Mouse (Mus musculus) small intestine, adult 10 weeks (tissue): ENCODE results near the gene Mef2d. TPM values are rescaled to one million over a fixed set of nuclear protein-coding genes. Genes with fewer than 3 reads are reported as not detected.

ENCODE experiments used
- polyA plus RNA-seq: library from polyadenylated mRNA; stranded (reverse); fragments of 350-450 nt; fragmentation: Illumina TruSeq; extraction: RNeasy Lipid Tissue Mini Kit (QIAGEN cat#74804); gene quantifications from one replicate; pipeline ENCODE4 v1.2.3, GENCODE M21; 2014; ENCODE audit warnings: low replicate concordance

Gene Mef2d
- 7.2 TPM for polyA plus RNA-seq

DNA sequence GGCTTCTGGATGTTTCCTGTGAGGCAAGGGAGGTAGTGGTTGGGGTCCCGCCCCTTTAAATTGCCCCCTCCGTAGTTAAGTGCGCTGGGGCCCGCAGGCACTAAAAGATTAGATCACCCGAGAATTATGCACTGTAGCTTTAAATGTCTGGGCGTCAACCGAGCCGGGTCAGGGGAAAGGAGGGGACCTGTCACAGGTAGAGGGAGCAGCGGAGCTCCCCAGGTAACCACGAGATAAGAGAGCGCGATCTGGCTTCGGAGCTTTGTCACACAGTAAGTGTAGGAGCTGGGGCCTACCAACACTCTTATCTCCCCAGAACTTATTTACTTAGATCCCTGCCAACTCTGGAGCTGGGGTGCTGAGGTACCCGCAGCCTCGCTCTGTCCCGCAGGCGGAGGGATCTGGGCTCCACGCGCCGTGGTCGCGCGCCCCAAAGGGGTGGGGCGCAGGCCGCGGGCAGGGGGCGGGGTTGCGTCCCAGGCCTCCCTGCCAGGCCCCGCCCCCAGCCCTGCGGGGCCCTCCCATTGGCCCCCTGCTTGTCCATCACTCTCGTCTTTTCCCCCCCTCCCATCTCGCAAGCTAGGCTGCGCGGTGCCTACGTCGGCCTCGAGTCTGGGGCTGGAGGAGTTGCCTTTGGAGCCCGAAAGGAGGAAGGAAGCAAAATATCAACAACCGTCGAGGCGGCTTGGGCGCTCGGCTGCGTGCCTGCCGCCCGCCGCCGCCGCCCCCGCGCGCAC lies at the start of gene Mef2d:
TSS of gene Mef2d (plus strand) at position 586 of the 737 bp plus-strand sequence.

Other genes starting within 250 kb of the Mef2d start
- 96.9 TPM for gene Hdgf, start 236.1 kb upstream of the Mef2d start, polyA plus RNA-seq
- 154 TPM for gene Mrpl24, start 222.9 kb upstream of the Mef2d start, polyA plus RNA-seq
- gene Isg20l2, start 212.1 kb upstream of the Mef2d start, polyA plus RNA-seq: 19.9 TPM
- gene Rrnad1, start 211.7 kb upstream of the Mef2d start, polyA plus RNA-seq: 5.8 TPM
- not detected for gene Crabp2, start 193.7 kb upstream of the Mef2d start, polyA plus RNA-seq
- 2.1 TPM for gene Nes, start 171.3 kb upstream of the Mef2d start, polyA plus RNA-seq
- gene Bcan, start 142.1 kb upstream of the Mef2d start, polyA plus RNA-seq: not detected
- not detected for gene Hapln2, start 114.8 kb upstream of the Mef2d start, polyA plus RNA-seq
- 3.5 TPM for gene Gpatch4, start 99.3 kb upstream of the Mef2d start, polyA plus RNA-seq
- gene Naxe, start 83.9 kb upstream of the Mef2d start, polyA plus RNA-seq: 6.2 TPM
- not detected for gene Ttc24, start 64.1 kb upstream of the Mef2d start, polyA plus RNA-seq
- 0.85 TPM for gene Iqgap3, start 60.4 kb upstream of the Mef2d start, polyA plus RNA-seq
- gene Rhbg, start 112.3 kb downstream of the Mef2d start, polyA plus RNA-seq: not detected
- not detected for gene Gm38392, start 144.8 kb downstream of the Mef2d start, polyA plus RNA-seq
- gene Tsacc, start 154.6 kb downstream of the Mef2d start, polyA plus RNA-seq: 2.2 TPM
- gene Cct3, start 154.7 kb downstream of the Mef2d start, polyA plus RNA-seq: 58.0 TPM
- gene Glmp, start 182.7 kb downstream of the Mef2d start, polyA plus RNA-seq: 1.4 TPM
- gene Tmem79, start 193.8 kb downstream of the Mef2d start, polyA plus RNA-seq: 1.3 TPM
- 16.8 TPM for gene Smg5, start 193.9 kb downstream of the Mef2d start, polyA plus RNA-seq
- gene Paqr6, start 222.2 kb downstream of the Mef2d start, polyA plus RNA-seq: not detected
- gene Bglap3, start 230.4 kb downstream of the Mef2d start, polyA plus RNA-seq: not detected
- not detected for gene Bglap2, start 236.3 kb downstream of the Mef2d start, polyA plus RNA-seq
- not detected for gene Bglap, start 242.1 kb downstream of the Mef2d start, polyA plus RNA-seq